Mouse (Mus musculus) liver, adult 2 months (tissue): ENCODE measurements around the gene Pdgfb. TPM values are rescaled to one million over a fixed set of nuclear protein-coding genes. Genes with fewer than 3 reads are reported as not detected.

Source experiments
- DNase-seq: peaks from one replicate; pipeline ENCODE4 v3.0.0-alpha.2; 2011; ENCODE audit warnings: low read depth, low spot score; ENCODE audit errors: extremely low read depth
- H3K27ac ChIP-seq: fragments of 200-500 bp; replicated peaks from 2 replicates; pipeline ENCODE4 v1.5.1; 2012; ENCODE audit warnings: low read depth, mild to moderate bottlenecking, control low read depth, inconsistent platforms, low read length; ENCODE audit not compliant: insufficient read depth
- H3K27me3 ChIP-seq: fragments of 200-500 bp; 2 replicates; pipeline ENCODE4 v1.6.1; 2012; ENCODE audit warnings: mild to moderate bottlenecking, moderate library complexity, low read length, inconsistent platforms; ENCODE audit not compliant: control insufficient read depth, insufficient read depth
- H3K36me3 ChIP-seq: fragments of 200-500 bp; 2 replicates; pipeline ENCODE4 v1.6.1; 2012; ENCODE audit warnings: low read length, inconsistent platforms; ENCODE audit not compliant: control insufficient read depth, insufficient read depth
- H3K4me1 ChIP-seq: fragments of 200-500 bp; 2 replicates; pipeline ENCODE4 v1.6.1; 2011; ENCODE audit warnings: low read length; ENCODE audit not compliant: control insufficient read depth, insufficient read depth
- H3K4me3 ChIP-seq: fragments of 200-500 bp; 2 replicates; pipeline ENCODE4 v1.5.1; 2011; ENCODE audit warnings: low read depth, mild to moderate bottlenecking, control low read depth, low read length, moderate library complexity; ENCODE audit not compliant: insufficient read depth
- H3K79me2 ChIP-seq: fragments of 200-500 bp; 2 replicates; pipeline ENCODE4 v1.6.1; 2012; ENCODE audit warnings: inconsistent platforms, mild to moderate bottlenecking, low read length, moderate library complexity; ENCODE audit not compliant: control insufficient read depth, insufficient read depth
- H3K9ac ChIP-seq: fragments of 200-500 bp; 2 replicates; pipeline ENCODE4 v1.6.1; 2012; ENCODE audit warnings: low read depth, mild to moderate bottlenecking, control low read depth, inconsistent platforms, low read length
- CTCF ChIP-seq: fragments of 200-500 bp; IDR thresholded peaks from 2 replicates; pipeline ENCODE4 v1.5.1; 2011; ENCODE audit warnings: low read depth, low read length, control low read depth
- POLR2A ChIP-seq: fragments of 200-500 bp; IDR thresholded peaks from 2 replicates; pipeline ENCODE4 v1.6.1; 2011; ENCODE audit warnings: low read length, control low read depth; ENCODE audit not compliant: insufficient read depth; ENCODE audit errors: extremely low read depth
- WGBS: fragments of 180-500 bp; shearing (Covaris S2); methylation state at CpG from one replicate; pipeline ENCODE4 v1.1.7; 2018; 5-methylcytosine and 5-hydroxymethylcytosine counted together
- polyA plus RNA-seq: library from polyadenylated mRNA; depleted of rRNA; stranded (reverse); fragments of >200 nt; gene quantifications from 2 replicates; pipeline ENCODE4 v1.2.3, GENCODE M21; 2012; rRNA removed
- total RNA-seq: library from RNA; depleted of rRNA; stranded (reverse); fragments of >200 nt; gene quantifications from 2 replicates; pipeline ENCODE4 v1.2.3, GENCODE M21; 2014; rRNA removed

Gene Pdgfb
- total and polyA plus RNA-seq, 2 experiments: 0.65 to 1.2 TPM

DNA sequence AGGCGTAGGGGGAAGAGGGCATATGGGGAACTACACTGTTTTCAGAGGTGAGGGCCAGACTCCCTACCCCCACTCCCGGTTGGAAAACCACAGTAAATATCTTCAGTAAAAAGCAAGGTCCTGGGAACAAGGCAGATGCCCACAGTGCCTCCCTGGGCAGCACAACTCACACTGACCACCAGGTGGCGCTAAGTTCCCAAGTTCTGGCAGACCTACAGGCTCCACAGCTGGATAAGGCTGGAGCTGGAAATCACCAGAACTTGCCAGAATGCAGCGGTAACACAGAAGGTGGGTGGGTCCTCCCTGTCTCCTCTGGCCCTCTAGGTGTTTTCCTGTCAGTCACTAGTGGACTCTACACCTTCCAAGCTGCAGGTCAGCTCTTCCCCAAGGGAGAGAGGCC is 68.8 kb downstream of the Pdgfb start:
- DNase-seq: peak; percentile 57
- WGBS: 15% methylated on average over 4 of the region's 4 CpGs
- Histone ChIP-seq H3K9ac (no peak overlapping the region), H3K79me2 (no peaks in the 10 kb centered on the region), H3K27me3 (no peaks in the 10 kb centered on the region; the same call in 1 of the 2 replicates), H3K27ac (no peak overlapping the region), H3K4me1 (no peaks in the 10 kb centered on the region), H3K36me3 (no peaks in the 10 kb centered on the region), H3K4me3 (no peak overlapping the region)
- TF ChIP-seq CTCF: peak; percentile 98
- TF ChIP-seq POLR2A: no peak

Other genes starting within 250 kb of the Pdgfb start
- gene Dnal4, start 237.1 kb downstream of the Pdgfb start, total RNA-seq: 4.5 and 6.2 TPM in 2 replicates
- 14.2 and 14.9 TPM in 2 replicates for gene Dnal4, start 237.1 kb downstream of the Pdgfb start, polyA plus RNA-seq
- gene Nptxr, start 210.2 kb downstream of the Pdgfb start, total RNA-seq: 0.09 and 0.20 TPM in 2 replicates
- 0.11 and 0.19 TPM in 2 replicates for gene Nptxr, start 210.2 kb downstream of the Pdgfb start, polyA plus RNA-seq
- not detected in 2 replicates for gene Npcd, start 180.7 kb downstream of the Pdgfb start, total RNA-seq
- 0.26 TPM in 1 of 2 replicates, not detected in the other for gene Npcd, start 180.7 kb downstream of the Pdgfb start, polyA plus RNA-seq
- 1.2 and 1.8 TPM in 2 replicates for gene Cbx6, start 180.3 kb downstream of the Pdgfb start, total RNA-seq
- gene Cbx6, start 180.3 kb downstream of the Pdgfb start, polyA plus RNA-seq: 2.9 and 3.7 TPM in 2 replicates
- gene Apobec3, start 123.3 kb downstream of the Pdgfb start, total RNA-seq: 2.6 and 3.6 TPM in 2 replicates
- gene Apobec3, start 123.3 kb downstream of the Pdgfb start, polyA plus RNA-seq: 1.5 and 2.4 TPM in 2 replicates
- gene Cbx7, start 43.9 kb downstream of the Pdgfb start, total RNA-seq: 4.0 and 4.4 TPM in 2 replicates
- 7.5 and 10.1 TPM in 2 replicates for gene Cbx7, start 43.9 kb downstream of the Pdgfb start, polyA plus RNA-seq
- gene Syngr1, start 76.4 kb upstream of the Pdgfb start, total RNA-seq: 0.28 and 0.47 TPM in 2 replicates
- gene Syngr1, start 76.4 kb upstream of the Pdgfb start, polyA plus RNA-seq: 1.2 and 1.6 TPM in 2 replicates
- gene Rpl3, start 76.9 kb upstream of the Pdgfb start, total RNA-seq: 399 and 467 TPM in 2 replicates
- gene Rpl3, start 76.9 kb upstream of the Pdgfb start, polyA plus RNA-seq: 304 and 375 TPM in 2 replicates
- 4.1 and 4.3 TPM in 2 replicates for gene Tab1, start 118.2 kb upstream of the Pdgfb start, total RNA-seq
- 5.0 and 5.1 TPM in 2 replicates for gene Tab1, start 118.2 kb upstream of the Pdgfb start, polyA plus RNA-seq
- 0.09 and 0.13 TPM in 2 replicates for gene Mgat3, start 158.7 kb upstream of the Pdgfb start, total RNA-seq
- gene Mgat3, start 158.7 kb upstream of the Pdgfb start, polyA plus RNA-seq: 0.14 and 0.16 TPM in 2 replicates
- 13.4 and 16.0 TPM in 2 replicates for gene Mief1, start 219.0 kb upstream of the Pdgfb start, total RNA-seq
- gene Mief1, start 219.0 kb upstream of the Pdgfb start, polyA plus RNA-seq: 12.8 and 17.1 TPM in 2 replicates
- not detected in 2 replicates for gene AC140267.1, start 220.9 kb upstream of the Pdgfb start, total RNA-seq
- gene AC140267.1, start 220.9 kb upstream of the Pdgfb start, polyA plus RNA-seq: not detected in 2 replicates
- 50.0 and 55.1 TPM in 2 replicates for gene Atf4, start 240.2 kb upstream of the Pdgfb start, total RNA-seq
- gene Atf4, start 240.2 kb upstream of the Pdgfb start, polyA plus RNA-seq: 88.8 and 130 TPM in 2 replicates
- gene Rps19bp1, start 249.3 kb upstream of the Pdgfb start, total RNA-seq: 8.3 and 12.3 TPM in 2 replicates
- 17.0 and 19.1 TPM in 2 replicates for gene Rps19bp1, start 249.3 kb upstream of the Pdgfb start, polyA plus RNA-seq